Mouse (Mus musculus): ENCODE measurements around the gene 1700001K19Rik. TPM values are rescaled to one million over a fixed set of nuclear protein-coding genes. Genes with fewer than 3 reads are reported as not detected.

Gene 1700001K19Rik
- polyA plus RNA-seq (2014; fragmentation: Nextera tagmentation; extraction: Ambion mirVana) = 0.27 TPM in 1 of 2 replicates, not detected in the other

GRCm38 (mm10) chr12:110682561-110683299 lies at the start of gene 1700001K19Rik:
Gene 1700001K19Rik, minus strand, starts transcription at chr12:110682619.
- H3K9ac ChIP-seq (ENCODE audit: low read length) = no peak within 1 kb of the TSS

GRCm38 (mm10) chr12:110726428-110726827 lies 44.0 kb upstream of the 1700001K19Rik start:
- Histone ChIP-seq H3K4me3 (ENCODE audit: low read depth, low read length) (no peak overlapping the region), H3K27ac (ENCODE audit: low read depth, low read length) (no peak overlapping the region), H3K36me3 (ENCODE audit: control insufficient read depth, insufficient read depth, low read length) (no peaks in the 10 kb centered on the region), H3K27me3 (ENCODE audit: control insufficient read depth, insufficient read depth, low read length) (no peaks in the 10 kb centered on the region), H3K4me2 (ENCODE audit: low read depth, low read length, severe bottlenecking) (no peak overlapping the region), H3K9me3 (ENCODE audit: control insufficient read depth, low read length) (no peaks in the 10 kb centered on the region), H3K9ac (ENCODE audit: low read length) (no peak overlapping the region), H3K4me1 (replicated peaks; ENCODE audit: control insufficient read depth, insufficient read depth, low read length) (no peaks in the 10 kb centered on the region)
- ATAC-seq (replicated peaks; ENCODE audit: low FRiP score) (no peak), DNase-seq (ENCODE audit: low spot score) (no peak)
- WGBS = 48% methylated on average over 1 of the region's 1 CpGs

More at GRCm38 (mm10) chr12:110682561-110683299, at the start of gene 1700001K19Rik:
- no peak for ATAC-seq (replicated peaks; ENCODE audit: low FRiP score)
- WGBS = 88% methylated on average over 9 of the region's 9 CpGs
- Histone ChIP-seq H3K27ac (ENCODE audit: low read depth, low read length) (no peak within 1 kb of the TSS), H3K4me3 (ENCODE audit: low read depth, low read length) (no peak within 1 kb of the TSS), H3K36me3 (ENCODE audit: control insufficient read depth, insufficient read depth, low read length) (no peaks in the 10 kb centered on the region), H3K4me2 (ENCODE audit: low read depth, low read length, severe bottlenecking) (no peak within 1 kb of the TSS), H3K9me3 (ENCODE audit: control insufficient read depth, low read length) (no peaks in the 10 kb centered on the region), H3K27me3 (ENCODE audit: control insufficient read depth, insufficient read depth, low read length) (no peaks in the 10 kb centered on the region), H3K4me1 (replicated peaks; ENCODE audit: control insufficient read depth, insufficient read depth, low read length) (no peaks in the 10 kb centered on the region)
- no peak for DNase-seq (ENCODE audit: low spot score)

- H3K4me3 ChIP-seq (ENCODE audit: low read depth, low read length) = no peak overlapping the region
- H3K27me3 ChIP-seq (ENCODE audit: control insufficient read depth, insufficient read depth, low read length) = no peaks in the 10 kb centered on the region
- H3K4me1 ChIP-seq (replicated peaks; ENCODE audit: control insufficient read depth, insufficient read depth, low read length) = no peaks in the 10 kb centered on the region
- H3K9ac ChIP-seq (ENCODE audit: low read length) = no peak overlapping the region
- 91% methylated on average over 5 of the region's 5 CpGs for WGBS
- no peak overlapping the region for H3K4me2 ChIP-seq (ENCODE audit: low read depth, low read length, severe bottlenecking)
- no peaks in the 10 kb centered on the region for H3K36me3 ChIP-seq (ENCODE audit: control insufficient read depth, insufficient read depth, low read length)
- H3K9me3 ChIP-seq (ENCODE audit: control insufficient read depth, low read length) = no peaks in the 10 kb centered on the region
- no peak for DNase-seq (ENCODE audit: low spot score)
- H3K27ac ChIP-seq (ENCODE audit: low read depth, low read length) = no peak overlapping the region
- ATAC-seq (replicated peaks; ENCODE audit: low FRiP score) = no peak
These were observed 43.1 kb upstream of the 1700001K19Rik start for GRCm38 (mm10) chr12:110725489-110725888.

- Histone ChIP-seq H3K4me1 (replicated peaks; ENCODE audit: control insufficient read depth, insufficient read depth, low read length) (no peaks in the 10 kb centered on the region), H3K27ac (ENCODE audit: low read depth, low read length) (no peak overlapping the region), H3K9ac (ENCODE audit: low read length) (no peak overlapping the region), H3K4me3 (ENCODE audit: low read depth, low read length) (no peak overlapping the region), H3K9me3 (ENCODE audit: control insufficient read depth, low read length) (no peaks in the 10 kb centered on the region), H3K27me3 (ENCODE audit: control insufficient read depth, insufficient read depth, low read length) (no peaks in the 10 kb centered on the region), H3K4me2 (ENCODE audit: low read depth, low read length, severe bottlenecking) (no peak overlapping the region), H3K36me3 (ENCODE audit: control insufficient read depth, insufficient read depth, low read length) (no peaks in the 10 kb centered on the region)
- ATAC-seq (replicated peaks; ENCODE audit: low FRiP score) = no peak
- WGBS = 93% methylated on average over 5 of the region's 5 CpGs
- DNase-seq (ENCODE audit: low spot score) = no peak
These were observed 42.6 kb upstream of the 1700001K19Rik start for GRCm38 (mm10) chr12:110725051-110725450.

GRCm38 (mm10) chr12:110716004-110716403 lies 33.6 kb upstream of the 1700001K19Rik start:
- no peak overlapping the region for H3K9ac ChIP-seq (ENCODE audit: low read length)
- no peak overlapping the region for H3K27ac ChIP-seq (ENCODE audit: low read depth, low read length)
- H3K4me2 ChIP-seq (ENCODE audit: low read depth, low read length, severe bottlenecking) = no peak overlapping the region
- no peaks in the 10 kb centered on the region for H3K4me1 ChIP-seq (replicated peaks; ENCODE audit: control insufficient read depth, insufficient read depth, low read length)
- H3K36me3 ChIP-seq (ENCODE audit: control insufficient read depth, insufficient read depth, low read length) = no peaks in the 10 kb centered on the region
- H3K4me3 ChIP-seq (ENCODE audit: low read depth, low read length) = no peak overlapping the region
- DNase-seq (ENCODE audit: low spot score) = no peak
- H3K27me3 ChIP-seq (ENCODE audit: control insufficient read depth, insufficient read depth, low read length) = no peaks in the 10 kb centered on the region
- ATAC-seq (replicated peaks; ENCODE audit: low FRiP score) = no peak
- 32% methylated on average over 5 of the region's 5 CpGs for WGBS
- no peaks in the 10 kb centered on the region for H3K9me3 ChIP-seq (ENCODE audit: control insufficient read depth, low read length)

- Histone ChIP-seq H3K9ac (ENCODE audit: low read length) (no peak overlapping the region), H3K4me3 (ENCODE audit: low read depth, low read length) (no peak overlapping the region), H3K9me3 (ENCODE audit: control insufficient read depth, low read length) (no peaks in the 10 kb centered on the region), H3K27ac (ENCODE audit: low read depth, low read length) (no peak overlapping the region), H3K4me1 (replicated peaks; ENCODE audit: control insufficient read depth, insufficient read depth, low read length) (no peaks in the 10 kb centered on the region), H3K4me2 (ENCODE audit: low read depth, low read length, severe bottlenecking) (no peak overlapping the region), H3K27me3 (ENCODE audit: control insufficient read depth, insufficient read depth, low read length) (no peaks in the 10 kb centered on the region), H3K36me3 (ENCODE audit: control insufficient read depth, insufficient read depth, low read length) (no peaks in the 10 kb centered on the region)
- WGBS = 93% methylated on average over 6 of the region's 6 CpGs
- ATAC-seq (replicated peaks; ENCODE audit: low FRiP score) (no peak), DNase-seq (ENCODE audit: low spot score) (no peak)
These were observed 31.8 kb upstream of the 1700001K19Rik start for GRCm38 (mm10) chr12:110714215-110714614.

GRCm38 (mm10) chr12:110713784-110714183 lies 31.4 kb upstream of the 1700001K19Rik start:
- Histone ChIP-seq H3K9ac (ENCODE audit: low read length) (no peak overlapping the region), H3K4me3 (ENCODE audit: low read depth, low read length) (no peak overlapping the region), H3K27ac (ENCODE audit: low read depth, low read length) (no peak overlapping the region), H3K27me3 (ENCODE audit: control insufficient read depth, insufficient read depth, low read length) (no peaks in the 10 kb centered on the region), H3K36me3 (ENCODE audit: control insufficient read depth, insufficient read depth, low read length) (no peaks in the 10 kb centered on the region), H3K4me1 (replicated peaks; ENCODE audit: control insufficient read depth, insufficient read depth, low read length) (no peaks in the 10 kb centered on the region), H3K9me3 (ENCODE audit: control insufficient read depth, low read length) (no peaks in the 10 kb centered on the region), H3K4me2 (ENCODE audit: low read depth, low read length, severe bottlenecking) (no peak overlapping the region)
- DNase-seq (ENCODE audit: low spot score) (no peak), ATAC-seq (replicated peaks; ENCODE audit: low FRiP score) (no peak)
- WGBS = 93% methylated on average over 6 of the region's 6 CpGs

- Histone ChIP-seq H3K36me3 (ENCODE audit: control insufficient read depth, insufficient read depth, low read length) (no peaks in the 10 kb centered on the region), H3K27ac (ENCODE audit: low read depth, low read length) (no peak overlapping the region), H3K4me2 (ENCODE audit: low read depth, low read length, severe bottlenecking) (no peak overlapping the region), H3K4me3 (ENCODE audit: low read depth, low read length) (no peak overlapping the region), H3K4me1 (replicated peaks; ENCODE audit: control insufficient read depth, insufficient read depth, low read length) (peaks cover 2% of the 10 kb centered on the region; the same call in 1 of the 2 replicates), H3K9me3 (ENCODE audit: control insufficient read depth, low read length) (no peaks in the 10 kb centered on the region), H3K27me3 (ENCODE audit: control insufficient read depth, insufficient read depth, low read length) (no peaks in the 10 kb centered on the region), H3K9ac (ENCODE audit: low read length) (no peak overlapping the region)
- DNase-seq (ENCODE audit: low spot score) (no peak), ATAC-seq (replicated peaks; ENCODE audit: low FRiP score) (no peak)
- 80% methylated on average over 5 of the region's 5 CpGs for WGBS
These were observed 28.9 kb upstream of the 1700001K19Rik start for GRCm38 (mm10) chr12:110711270-110711669.

- Histone ChIP-seq H3K36me3 (ENCODE audit: control insufficient read depth, insufficient read depth, low read length) (no peaks in the 10 kb centered on the region), H3K27me3 (ENCODE audit: control insufficient read depth, insufficient read depth, low read length) (no peaks in the 10 kb centered on the region), H3K4me3 (ENCODE audit: low read depth, low read length) (no peak overlapping the region), H3K9ac (ENCODE audit: low read length) (no peak overlapping the region), H3K27ac (ENCODE audit: low read depth, low read length) (no peak overlapping the region), H3K9me3 (ENCODE audit: control insufficient read depth, low read length) (no peaks in the 10 kb centered on the region), H3K4me2 (ENCODE audit: low read depth, low read length, severe bottlenecking) (0 out of 2 replicates have a peak overlapping the region, but pooled peaks have one; percentile 59), H3K4me1 (replicated peaks; ENCODE audit: control insufficient read depth, insufficient read depth, low read length) (peaks cover 2% of the 10 kb centered on the region; the same call in 1 of the 2 replicates)
- DNase-seq (ENCODE audit: low spot score) (no peak), ATAC-seq (replicated peaks; ENCODE audit: low FRiP score) (no peak)
- 89% methylated on average over 7 of the region's 7 CpGs for WGBS
These were observed 25.0 kb upstream of the 1700001K19Rik start for GRCm38 (mm10) chr12:110707451-110707850.

Data from forebrain, embryonic 11.5 days (tissue).